Mouse (Mus musculus) heart, embryonic 10.5 days (tissue): ENCODE measurements around the gene Drc3. TPM values are rescaled to one million over a fixed set of nuclear protein-coding genes. Genes with fewer than 3 reads are reported as not detected.

ENCODE experiments used
- DNase-seq: peaks from one replicate; pipeline ENCODE4 v3.0.0-alpha.2; 2017; ENCODE audit warnings: low spot score
- H3K27ac ChIP-seq: fragments of 300-500 bp; sonication (generic); 2 replicates; pipeline ENCODE4 v1.5.1; 2016; ENCODE audit warnings: mild to moderate bottlenecking
- H3K27me3 ChIP-seq: fragments of 300-500 bp; sonication (generic); 2 replicates; pipeline ENCODE4 v1.6.1; 2016; ENCODE audit warnings: mild to moderate bottlenecking; ENCODE audit not compliant: poor library complexity, insufficient read depth, severe bottlenecking
- H3K36me3 ChIP-seq: fragments of 300-500 bp; sonication (generic); 2 replicates; pipeline ENCODE4 v1.6.1; 2016; ENCODE audit warnings: mild to moderate bottlenecking, moderate library complexity
- H3K4me1 ChIP-seq: fragments of 300-500 bp; sonication (generic); 2 replicates; pipeline ENCODE4 v1.6.1; 2016; ENCODE audit warnings: mild to moderate bottlenecking
- H3K4me3 ChIP-seq: fragments of 300-500 bp; sonication (generic); 2 replicates; pipeline ENCODE4 v1.5.1; 2016; ENCODE audit warnings: mild to moderate bottlenecking, moderate library complexity
- H3K9me3 ChIP-seq: fragments of 300-500 bp; sonication (generic); 2 replicates; pipeline ENCODE4 v1.6.1; 2016; ENCODE audit warnings: mild to moderate bottlenecking, moderate library complexity
- WGBS: fragments of 180-500 bp; shearing (Covaris S2); methylation state at CpG from one replicate; pipeline ENCODE4 v1.1.7; 2016; 5-methylcytosine and 5-hydroxymethylcytosine counted together
- polyA plus RNA-seq: library from polyadenylated mRNA; unstranded; fragments of >200 nt; fragmentation: Nextera tagmentation; extraction: Ambion mirVana; gene quantifications from 2 replicates; pipeline ENCODE4 v1.2.1, GENCODE M21; 2016

Gene Drc3
- polyA plus RNA-seq, 1 experiment from 2014 or later: 1.0 TPM

DNA sequence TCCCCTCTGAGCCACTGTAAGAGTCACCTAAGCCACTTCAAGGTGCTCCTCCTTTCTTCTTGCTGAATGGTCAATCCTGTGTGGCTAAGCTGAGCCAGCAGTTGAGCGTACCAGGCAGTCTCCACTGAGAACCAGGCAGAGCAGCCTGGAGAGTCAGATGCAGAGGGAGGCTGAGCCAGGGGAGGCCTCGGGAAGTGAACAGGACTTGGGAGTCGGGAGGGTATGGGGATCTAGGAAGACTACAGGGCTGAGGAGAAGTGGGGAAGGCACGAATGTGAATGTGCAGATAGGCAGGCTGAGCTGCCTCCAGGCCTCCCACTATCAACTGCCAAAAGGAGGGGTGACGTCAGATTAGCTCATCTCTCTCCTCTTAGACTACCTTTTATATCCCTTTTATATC is 34.4 kb upstream of the Drc3 start:
- Histone ChIP-seq H3K9me3 (no peaks in the 10 kb centered on the region), H3K36me3 (no peaks in the 10 kb centered on the region), H3K4me1 (peaks cover 18% of the 10 kb centered on the region), H3K4me3 (no peak overlapping the region), H3K27me3 (no peaks in the 10 kb centered on the region), H3K27ac (no peak overlapping the region)
- WGBS: 47% methylated on average over 5 of the region's 5 CpGs
- no peak for DNase-seq

DNA sequence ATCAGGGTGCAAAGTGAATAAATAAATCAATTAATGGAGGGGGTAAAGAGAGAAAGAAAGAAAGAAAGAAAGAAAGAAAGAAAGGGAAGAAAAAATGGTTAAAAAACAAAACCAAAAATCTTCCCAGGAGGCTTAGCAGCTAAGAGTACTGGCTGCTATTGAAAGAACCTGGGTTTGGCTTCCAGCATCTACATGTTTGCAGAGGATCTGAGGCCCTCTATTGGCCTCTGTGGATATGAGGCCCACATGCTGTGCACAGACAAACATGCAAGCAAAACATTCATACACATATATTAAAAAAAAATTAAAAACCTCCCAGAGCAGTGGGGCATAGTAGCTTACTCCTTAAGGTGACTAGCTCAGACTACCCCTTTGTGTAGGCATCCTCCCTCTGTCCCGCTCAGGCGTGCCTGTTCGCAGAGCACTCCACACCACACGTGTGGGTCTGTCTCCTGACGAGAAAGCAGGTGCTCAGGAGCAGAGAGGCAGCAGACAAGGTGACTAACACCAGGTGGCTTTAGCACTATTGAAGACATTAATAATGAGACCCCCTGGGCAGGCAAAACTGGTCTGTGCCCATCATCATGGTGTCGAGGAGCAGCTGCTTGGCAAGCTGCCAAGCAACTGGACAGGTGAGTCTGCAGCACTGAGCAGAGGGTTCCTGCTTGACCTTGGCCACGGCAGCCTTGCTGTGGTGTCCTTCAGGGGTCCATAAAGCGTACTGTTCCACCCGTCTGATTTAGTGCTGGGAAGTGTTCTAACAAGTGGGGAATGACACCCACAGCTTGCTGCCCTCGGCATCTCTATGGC is 33.7 kb upstream of the Drc3 start:
- no peak overlapping the region for H3K27ac ChIP-seq
- no peak overlapping the region for H3K4me3 ChIP-seq
- peaks cover 18% of the 10 kb centered on the region for H3K4me1 ChIP-seq
- no peak for DNase-seq
- H3K27me3 ChIP-seq: no peaks in the 10 kb centered on the region
- H3K9me3 ChIP-seq: no peaks in the 10 kb centered on the region
- no peaks in the 10 kb centered on the region for H3K36me3 ChIP-seq
- WGBS: 81% methylated on average over 10 of the region's 10 CpGs

DNA sequence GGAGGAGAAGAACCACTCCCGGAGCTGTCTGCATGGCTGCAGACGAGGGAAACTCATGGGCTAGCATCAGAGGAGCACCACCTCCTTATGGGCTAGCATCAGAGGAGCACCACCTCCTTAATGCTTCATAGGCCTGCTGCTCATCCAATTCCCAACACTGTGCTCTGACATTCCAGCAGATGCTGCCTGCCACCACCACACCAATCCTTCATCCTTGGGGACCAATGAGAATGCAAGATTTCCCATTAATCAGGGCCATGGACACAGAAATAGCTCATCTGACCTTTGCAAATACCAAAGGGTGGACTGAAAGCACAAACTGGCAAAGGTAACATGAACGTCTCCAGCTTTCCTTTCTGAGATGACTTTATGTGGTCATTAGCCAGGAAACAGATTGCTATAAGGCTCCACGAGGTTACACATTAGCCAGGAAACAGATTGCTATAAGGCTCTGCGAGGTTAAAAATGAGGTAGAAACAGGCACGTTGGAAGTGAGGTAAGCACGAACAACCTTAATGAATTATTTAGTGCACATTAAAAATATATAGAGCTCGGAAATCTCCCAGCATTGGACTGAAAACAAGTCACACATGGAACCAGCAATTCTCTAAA is 32.6 kb upstream of the Drc3 start:
- H3K27me3 ChIP-seq: no peaks in the 10 kb centered on the region
- no peaks in the 10 kb centered on the region for H3K9me3 ChIP-seq
- peaks cover 18% of the 10 kb centered on the region for H3K4me1 ChIP-seq
- no peak for DNase-seq
- no peaks in the 10 kb centered on the region for H3K36me3 ChIP-seq
- no peak overlapping the region for H3K27ac ChIP-seq
- WGBS: 79% methylated on average over 8 of the region's 8 CpGs
- no peak overlapping the region for H3K4me3 ChIP-seq

DNA sequence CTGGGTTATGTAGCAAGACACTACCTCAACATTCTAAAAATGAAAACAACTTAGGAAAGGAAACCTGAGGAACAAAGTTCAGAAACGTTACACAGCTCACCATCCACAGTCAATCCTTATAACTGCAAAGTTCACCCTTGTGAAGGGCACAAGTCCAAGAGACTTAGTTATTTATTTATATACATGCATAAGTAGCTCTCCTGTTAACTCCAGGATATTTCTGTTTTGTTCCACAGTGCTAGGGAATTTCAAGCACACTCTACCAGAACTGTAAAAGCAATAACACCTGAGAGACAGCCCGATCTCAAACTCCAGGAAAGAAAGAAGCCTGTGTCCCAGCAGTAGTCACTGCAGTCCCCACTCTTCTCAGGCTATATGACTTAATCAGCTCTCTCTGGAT is 31.7 kb upstream of the Drc3 start:
- WGBS: 71% methylated on average over 2 of the region's 2 CpGs
- Histone ChIP-seq H3K9me3 (no peaks in the 10 kb centered on the region), H3K4me1 (peaks cover 20% of the 10 kb centered on the region), H3K36me3 (no peaks in the 10 kb centered on the region), H3K4me3 (no peak overlapping the region), H3K27me3 (no peaks in the 10 kb centered on the region), H3K27ac (no peak overlapping the region)
- no peak for DNase-seq

DNA sequence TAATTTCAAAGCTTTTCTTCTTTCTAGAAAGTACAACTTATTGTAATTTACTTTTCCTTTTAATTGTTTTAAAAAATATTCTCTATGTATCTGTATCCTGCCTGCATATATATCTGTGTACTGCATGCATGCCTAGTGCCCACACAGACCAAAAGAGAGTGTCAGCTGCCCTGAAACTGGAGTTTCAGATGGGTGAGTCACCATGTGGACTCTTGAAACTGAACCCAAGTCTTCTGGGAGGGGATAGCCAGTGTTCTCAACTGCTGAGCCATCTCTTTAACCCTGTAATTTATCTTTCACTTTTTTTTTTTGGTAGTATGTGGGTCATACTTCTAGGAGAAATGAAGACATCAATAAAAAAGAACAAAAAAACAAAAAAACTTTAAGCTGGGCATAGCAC is 29.4 kb upstream of the Drc3 start:
- DNase-seq: no peak
- Histone ChIP-seq H3K4me3 (no peak overlapping the region), H3K27me3 (no peaks in the 10 kb centered on the region), H3K9me3 (no peaks in the 10 kb centered on the region), H3K4me1 (peaks cover 15% of the 10 kb centered on the region), H3K36me3 (peaks cover under 1% of the 10 kb centered on the region; the same call in 1 of the 2 replicates), H3K27ac (no peak overlapping the region)

DNA sequence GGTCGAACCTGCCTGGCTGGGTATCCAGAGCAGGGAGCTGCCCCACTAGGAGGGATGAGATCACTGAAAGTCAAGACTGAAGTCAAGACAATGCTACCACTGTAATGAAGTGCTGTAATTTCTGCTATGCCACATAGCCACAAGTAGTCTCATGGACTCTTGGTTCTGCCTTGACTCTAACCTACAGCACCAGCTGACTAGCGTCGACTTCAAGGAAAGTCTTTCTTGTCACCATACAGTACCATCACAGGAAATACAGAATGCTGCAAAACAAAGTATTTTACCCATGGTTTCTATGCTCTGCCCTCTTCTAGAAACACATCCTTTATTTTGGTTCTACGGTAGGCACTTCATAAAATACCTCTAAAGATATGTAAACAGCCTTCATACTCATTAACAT is 22.6 kb upstream of the Drc3 start:
- no peak overlapping the region for H3K27ac ChIP-seq
- H3K36me3 ChIP-seq: peaks cover 3% of the 10 kb centered on the region; the same call in 1 of the 2 replicates
- DNase-seq: no peak
- H3K4me3 ChIP-seq: no peak overlapping the region
- no peaks in the 10 kb centered on the region for H3K9me3 ChIP-seq
- no peaks in the 10 kb centered on the region for H3K27me3 ChIP-seq
- H3K4me1 ChIP-seq: 0 out of 2 replicates have a peak, but pooled peaks cover 2% of the 10 kb centered on the region
- WGBS: 80% methylated on average over 4 of the region's 4 CpGs

DNA sequence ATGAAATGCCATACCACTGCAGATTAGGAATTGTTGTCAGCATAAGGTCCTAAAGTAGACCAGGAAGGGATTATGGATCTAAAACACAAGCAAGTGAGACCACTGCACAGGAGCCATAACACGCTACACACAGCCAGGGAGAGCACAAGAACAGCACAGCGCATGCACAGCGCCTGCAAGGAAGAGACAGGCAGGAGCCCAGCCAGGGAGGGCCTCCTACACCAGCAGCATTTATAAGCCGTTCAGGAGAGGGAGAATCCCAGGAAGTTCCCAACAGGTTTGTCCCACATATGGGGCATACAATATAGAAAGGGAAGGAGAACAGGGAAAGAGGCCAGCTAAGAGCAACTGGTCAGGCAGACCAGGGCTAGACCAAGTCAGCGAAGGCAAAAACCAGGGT is 19.7 kb upstream of the Drc3 start:
- Histone ChIP-seq H3K9me3 (no peaks in the 10 kb centered on the region), H3K27me3 (no peaks in the 10 kb centered on the region), H3K36me3 (peaks cover 3% of the 10 kb centered on the region; the same call in 1 of the 2 replicates), H3K4me3 (no peak overlapping the region), H3K4me1 (no peaks in the 10 kb centered on the region), H3K27ac (no peak overlapping the region)
- WGBS: 86% methylated on average over 5 of the region's 5 CpGs
- DNase-seq: no peak

DNA sequence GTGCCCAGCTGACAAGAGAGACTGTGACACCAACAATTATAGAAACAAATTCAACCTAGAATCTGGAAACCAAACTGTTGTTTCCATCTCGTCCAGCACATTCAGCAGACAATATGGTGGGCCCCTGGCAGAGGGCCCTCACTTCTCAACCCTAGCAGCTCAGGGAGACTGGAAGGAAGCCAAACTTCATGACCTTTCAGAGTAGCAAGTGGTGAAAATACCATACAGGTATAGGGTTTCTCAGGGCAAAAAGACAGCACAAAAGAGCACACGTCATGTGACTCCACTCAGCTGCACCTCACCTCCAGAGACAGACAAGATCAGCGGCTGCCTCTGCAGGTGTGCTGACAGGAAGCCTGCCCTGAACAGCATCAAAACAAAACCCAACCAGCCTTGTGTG is 19.0 kb upstream of the Drc3 start:
- WGBS: 77% methylated on average over 3 of the region's 3 CpGs
- no peaks in the 10 kb centered on the region for H3K27me3 ChIP-seq
- H3K4me3 ChIP-seq: no peak overlapping the region
- no peaks in the 10 kb centered on the region for H3K4me1 ChIP-seq
- no peak for DNase-seq
- no peak overlapping the region for H3K27ac ChIP-seq
- no peaks in the 10 kb centered on the region for H3K9me3 ChIP-seq
- H3K36me3 ChIP-seq: no peaks in the 10 kb centered on the region

DNA sequence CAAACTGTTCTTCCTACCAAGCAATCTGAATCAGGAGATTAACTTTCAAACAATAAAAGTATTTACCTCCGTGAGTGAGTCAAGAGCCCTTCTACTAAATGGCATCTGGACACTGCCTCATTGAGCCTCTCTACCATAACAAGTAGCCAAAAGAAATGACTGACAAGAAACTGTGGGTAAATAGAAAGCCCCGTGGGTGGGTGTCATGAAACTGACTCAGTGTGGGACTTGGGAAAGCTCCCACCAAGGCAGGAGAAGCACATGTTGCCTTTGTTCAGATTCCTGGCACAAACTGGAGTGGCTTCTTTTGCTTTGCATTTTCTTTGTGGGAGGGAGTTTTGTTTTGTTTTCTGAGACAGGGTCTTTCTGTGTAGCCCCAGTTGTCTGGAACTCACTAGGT is 17.4 kb upstream of the Drc3 start:
- Histone ChIP-seq H3K9me3 (no peaks in the 10 kb centered on the region), H3K36me3 (no peaks in the 10 kb centered on the region), H3K27ac (no peak overlapping the region), H3K4me3 (no peak overlapping the region), H3K4me1 (no peaks in the 10 kb centered on the region), H3K27me3 (no peaks in the 10 kb centered on the region)
- DNase-seq: no peak
- WGBS: 88% methylated on average over 2 of the region's 2 CpGs

DNA sequence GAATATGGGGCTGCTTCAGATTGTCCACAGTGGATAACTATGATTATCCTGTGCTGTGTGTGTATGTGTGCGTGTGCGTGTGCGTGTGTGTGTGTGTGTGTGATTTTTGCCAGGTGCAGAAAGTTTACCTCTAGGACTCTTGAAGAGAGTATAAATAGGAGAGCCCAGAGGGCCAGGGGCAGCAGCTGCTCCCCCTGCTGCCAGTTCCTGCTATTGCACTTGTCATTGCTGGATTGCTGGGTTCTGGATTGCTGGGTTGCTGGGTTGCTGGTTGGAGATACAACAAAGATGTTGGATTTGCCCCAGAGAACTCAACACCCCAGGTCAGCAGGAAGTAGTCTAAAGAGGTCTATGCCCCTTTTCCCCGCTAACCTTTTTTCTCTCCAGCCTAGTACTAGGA is 14.8 kb upstream of the Drc3 start:
- H3K4me1 ChIP-seq: no peaks in the 10 kb centered on the region
- WGBS: 63% methylated on average over 4 of the region's 4 CpGs
- no peaks in the 10 kb centered on the region for H3K27me3 ChIP-seq
- no peak overlapping the region for H3K27ac ChIP-seq
- no peaks in the 10 kb centered on the region for H3K9me3 ChIP-seq
- H3K36me3 ChIP-seq: no peaks in the 10 kb centered on the region
- DNase-seq: no peak
- H3K4me3 ChIP-seq: no peak overlapping the region

DNA sequence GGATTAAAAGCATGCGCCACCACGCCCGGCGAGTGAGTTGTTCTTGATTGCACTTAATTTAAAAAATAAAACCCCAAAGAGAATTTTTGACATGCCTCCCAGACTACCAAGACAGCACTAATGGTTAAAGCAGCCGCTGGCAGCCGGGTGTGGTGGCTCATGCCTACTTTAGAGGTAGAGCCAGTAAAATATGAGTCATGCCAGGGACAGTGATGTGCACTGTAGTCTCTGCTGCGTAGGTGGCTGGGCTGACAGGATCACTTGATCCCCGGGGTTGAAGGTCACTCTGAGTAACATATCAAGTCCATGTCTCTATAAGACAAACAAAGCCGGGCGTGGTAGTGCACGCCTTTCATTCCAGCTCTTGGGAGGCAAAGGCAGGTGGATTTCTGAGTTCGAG is 13.8 kb upstream of the Drc3 start:
- WGBS: 88% methylated on average over 12 of the region's 12 CpGs
- no peaks in the 10 kb centered on the region for H3K4me1 ChIP-seq
- no peak overlapping the region for H3K4me3 ChIP-seq
- H3K27ac ChIP-seq: no peak overlapping the region
- no peak for DNase-seq
- H3K9me3 ChIP-seq: no peaks in the 10 kb centered on the region
- H3K36me3 ChIP-seq: no peaks in the 10 kb centered on the region
- H3K27me3 ChIP-seq: no peaks in the 10 kb centered on the region

DNA sequence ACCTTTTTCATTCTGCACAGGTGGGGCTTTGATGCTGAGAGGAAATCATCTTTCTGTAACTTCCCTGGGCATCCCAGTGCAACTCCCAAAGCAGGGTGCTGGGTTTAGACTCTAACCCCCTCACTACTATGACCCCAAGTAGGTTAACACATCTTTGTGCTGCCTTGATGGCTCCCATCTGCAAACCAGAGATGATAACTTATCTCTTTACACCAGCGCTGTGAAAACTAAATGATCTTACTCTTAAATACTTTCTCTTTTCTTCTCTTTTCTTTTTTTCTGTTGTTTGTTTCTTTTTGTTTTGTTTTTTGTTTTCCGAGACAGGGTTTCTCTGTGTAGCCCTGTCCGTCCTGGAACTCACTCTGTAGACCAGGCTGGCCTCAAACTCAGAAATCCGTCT is 7.3 kb upstream of the Drc3 start:
- H3K4me1 ChIP-seq: peaks cover 9% of the 10 kb centered on the region
- no peak overlapping the region for H3K27ac ChIP-seq
- H3K9me3 ChIP-seq: no peaks in the 10 kb centered on the region
- no peaks in the 10 kb centered on the region for H3K36me3 ChIP-seq
- 79% methylated on average over 4 of the region's 4 CpGs for WGBS
- DNase-seq: no peak
- no peak overlapping the region for H3K4me3 ChIP-seq
- H3K27me3 ChIP-seq: no peaks in the 10 kb centered on the region

DNA sequence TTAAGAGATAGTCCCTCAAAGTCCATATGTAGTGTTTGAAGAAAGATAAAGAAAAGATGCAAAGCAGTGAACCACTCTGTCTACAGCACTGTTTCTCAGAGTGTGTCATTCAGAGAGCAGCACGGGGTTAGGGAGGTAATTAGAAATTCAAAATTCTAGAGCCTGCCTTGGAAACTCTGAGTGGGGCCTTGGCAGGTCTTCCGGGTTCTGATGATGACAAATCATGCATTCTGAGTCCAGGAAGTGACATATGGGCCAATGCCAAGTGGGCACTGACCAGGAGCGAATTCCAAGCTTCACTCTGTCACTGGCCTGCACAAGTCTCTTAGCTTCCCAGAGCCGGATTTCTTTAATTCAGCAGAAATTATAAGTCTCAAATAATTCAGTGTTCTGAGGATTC is 6.6 kb upstream of the Drc3 start:
- H3K4me3 ChIP-seq: no peak overlapping the region
- H3K36me3 ChIP-seq: no peaks in the 10 kb centered on the region
- no peak for DNase-seq
- H3K27me3 ChIP-seq: no peaks in the 10 kb centered on the region
- peaks cover 13% of the 10 kb centered on the region for H3K4me1 ChIP-seq
- WGBS: 74% methylated on average over 4 of the region's 4 CpGs
- no peak overlapping the region for H3K27ac ChIP-seq
- no peaks in the 10 kb centered on the region for H3K9me3 ChIP-seq
